Mouse (Mus musculus) limb, embryonic 15.5 days (tissue): ENCODE data around the gene Krt36. TPM values are rescaled to one million over a fixed set of nuclear protein-coding genes. Genes with fewer than 3 reads are reported as not detected.

ENCODE experiments used
- ATAC-seq: fragments of 200-750 bp; cut with Nextera tagmentation; 2 replicates; pipeline ENCODE4 v1.8.0; 2017; ENCODE audit warnings: low read depth, moderate TSS enrichment; ENCODE audit not compliant: insufficient number of reproducible peaks, low FRiP score, low TSS enrichment
- H3K27ac ChIP-seq: fragments of 300-500 bp; sonication (generic); 2 replicates; pipeline ENCODE4 v1.5.1; 2015; ENCODE audit warnings: moderate library complexity, mild to moderate bottlenecking, inconsistent platforms
- H3K27me3 ChIP-seq: fragments of 300-500 bp; sonication (generic); 2 replicates; pipeline ENCODE4 v1.6.1; 2015; ENCODE audit warnings: inconsistent platforms
- H3K36me3 ChIP-seq: fragments of 300-500 bp; sonication (generic); 2 replicates; pipeline ENCODE4 v1.6.1; 2015; ENCODE audit warnings: inconsistent platforms
- H3K4me1 ChIP-seq: fragments of 300-500 bp; sonication (generic); 2 replicates; pipeline ENCODE4 v1.6.1; 2015; ENCODE audit warnings: inconsistent platforms
- H3K4me2 ChIP-seq: fragments of 300-500 bp; sonication (generic); 2 replicates; pipeline ENCODE4 v1.6.1; 2015; ENCODE audit warnings: mild to moderate bottlenecking, inconsistent platforms
- H3K4me3 ChIP-seq: fragments of 300-500 bp; sonication (generic); 2 replicates; pipeline ENCODE4 v1.5.1; 2015; ENCODE audit warnings: mild to moderate bottlenecking, inconsistent platforms
- H3K9ac ChIP-seq: fragments of 300-500 bp; sonication (generic); 2 replicates; pipeline ENCODE4 v1.6.1; 2015; ENCODE audit warnings: inconsistent platforms
- H3K9me3 ChIP-seq: fragments of 300-500 bp; sonication (generic); 2 replicates; pipeline ENCODE4 v1.6.1; 2016; ENCODE audit warnings: inconsistent platforms
- WGBS: fragments of 180-500 bp; shearing (Covaris S2); methylation state at CpG from one replicate; pipeline ENCODE4 v1.1.7; 2015; 5-methylcytosine and 5-hydroxymethylcytosine counted together
- polyA plus RNA-seq: library from polyadenylated mRNA; unstranded; fragments of >200 nt; fragmentation: Nextera tagmentation; extraction: Ambion mirVana; gene quantifications from 2 replicates; pipeline ENCODE4 v1.2.1, GENCODE M21; 2015

Krt36 gene
- polyA plus RNA-seq, 1 experiment from 2014 or later: 55.9 TPM

GRCm38 (mm10) chr11:100067293-100068036, 38.0 kb downstream of the Krt36 start:
- 73% methylated on average over 17 of the region's 17 CpGs for WGBS
- Histone ChIP-seq H3K4me1 (no peaks in the 10 kb centered on the region), H3K9ac (no peak overlapping the region), H3K4me2 (no peak overlapping the region), H3K4me3 (no peak overlapping the region), H3K27ac (0 out of 2 replicates have a peak overlapping the region, but pooled peaks have one; percentile 29), H3K9me3 (no peaks in the 10 kb centered on the region), H3K27me3 (no peaks in the 10 kb centered on the region), H3K36me3 (no peaks in the 10 kb centered on the region)
- ATAC-seq: no peak; the same call in 1 of the 2 replicates

GRCm38 (mm10) chr11:100066236-100067010, 39.0 kb downstream of the Krt36 start:
- Histone ChIP-seq H3K27me3 (no peaks in the 10 kb centered on the region), H3K4me1 (no peaks in the 10 kb centered on the region), H3K4me2 (no peak overlapping the region), H3K9me3 (no peaks in the 10 kb centered on the region), H3K36me3 (no peaks in the 10 kb centered on the region), H3K9ac (no peak overlapping the region), H3K4me3 (no peak overlapping the region), H3K27ac (no peak overlapping the region)
- ATAC-seq: no peak
- WGBS: 65% methylated on average over 12 of the region's 12 CpGs

GRCm38 (mm10) chr11:100058875-100059274, 46.6 kb downstream of the Krt36 start:
- Histone ChIP-seq H3K36me3 (no peaks in the 10 kb centered on the region), H3K4me3 (no peak overlapping the region), H3K9me3 (no peaks in the 10 kb centered on the region), H3K9ac (no peak overlapping the region), H3K4me2 (no peak overlapping the region), H3K4me1 (0 out of 2 replicates have a peak, but pooled peaks cover 2% of the 10 kb centered on the region), H3K27ac (no peak overlapping the region), H3K27me3 (no peaks in the 10 kb centered on the region)
- 67% methylated on average over 8 of the region's 8 CpGs for WGBS
- ATAC-seq: no peak

- Histone ChIP-seq H3K27ac (no peak overlapping the region), H3K27me3 (no peaks in the 10 kb centered on the region), H3K9ac (no peak overlapping the region), H3K4me1 (0 out of 2 replicates have a peak, but pooled peaks cover 2% of the 10 kb centered on the region), H3K4me2 (no peak overlapping the region), H3K9me3 (no peaks in the 10 kb centered on the region), H3K36me3 (no peaks in the 10 kb centered on the region), H3K4me3 (no peak overlapping the region)
- 63% methylated on average over 9 of the region's 9 CpGs for WGBS
- ATAC-seq: no peak
Measured at GRCm38 (mm10) chr11:100055686-100056655, 49.5 kb downstream of the Krt36 start.

Other genes with a start within 250 kb of the Krt36 start
- not detected in 2 replicates for gene Gm11568, start 247.7 kb downstream of the Krt36 start, polyA plus RNA-seq
- gene Gm11559, start 241.2 kb downstream of the Krt36 start, polyA plus RNA-seq: not detected in 2 replicates
- not detected in 2 replicates for gene Krtap9-1, start 232.2 kb downstream of the Krt36 start, polyA plus RNA-seq
- not detected in 2 replicates for gene Gm11567, start 226.4 kb downstream of the Krt36 start, polyA plus RNA-seq
- not detected in 2 replicates for gene Krtap31-1, start 197.7 kb downstream of the Krt36 start, polyA plus RNA-seq
- not detected in 2 replicates for gene Gm11565, start 190.9 kb downstream of the Krt36 start, polyA plus RNA-seq
- gene Krtap31-2, start 169.3 kb downstream of the Krt36 start, polyA plus RNA-seq: not detected in 2 replicates
- gene Krtap9-5, start 157.2 kb downstream of the Krt36 start, polyA plus RNA-seq: not detected in 2 replicates
- not detected in 2 replicates for gene Krtap29-1, start 126.6 kb downstream of the Krt36 start, polyA plus RNA-seq
- gene Krtap16-1, start 119.0 kb downstream of the Krt36 start, polyA plus RNA-seq: 0.09 TPM in 1 of 2 replicates, not detected in the other
- 0.47 and 0.48 TPM in 2 replicates for gene Krtap17-1, start 111.6 kb downstream of the Krt36 start, polyA plus RNA-seq
- 0.18 and 0.58 TPM in 2 replicates for gene Krt33a, start 89.4 kb downstream of the Krt36 start, polyA plus RNA-seq
- gene Krt33b, start 75.8 kb downstream of the Krt36 start, polyA plus RNA-seq: 1.1 and 1.7 TPM in 2 replicates
- 1.1 and 2.6 TPM in 2 replicates for gene Krt34, start 64.1 kb downstream of the Krt36 start, polyA plus RNA-seq
- gene Krt31, start 55.1 kb downstream of the Krt36 start, polyA plus RNA-seq: 2.5 and 5.4 TPM in 2 replicates
- gene Krt32, start 17.4 kb downstream of the Krt36 start, polyA plus RNA-seq: 2.0 and 2.4 TPM in 2 replicates
- 23.6 and 26.4 TPM in 2 replicates for gene Krt35, start 9.4 kb downstream of the Krt36 start, polyA plus RNA-seq
- gene Krt13, start 15.9 kb upstream of the Krt36 start, polyA plus RNA-seq: 50.3 and 60.2 TPM in 2 replicates
- 1,213 and 1,252 TPM in 2 replicates for gene Krt15, start 30.3 kb upstream of the Krt36 start, polyA plus RNA-seq
- gene Krt19, start 43.0 kb upstream of the Krt36 start, polyA plus RNA-seq: 417 and 437 TPM in 2 replicates
- gene Krt9, start 87.6 kb upstream of the Krt36 start, polyA plus RNA-seq: 0.13 and 0.24 TPM in 2 replicates
- gene Krt14, start 101.9 kb upstream of the Krt36 start, polyA plus RNA-seq: 1,243 and 1,298 TPM in 2 replicates
- gene Krt16, start 143.3 kb upstream of the Krt36 start, polyA plus RNA-seq: 11.7 and 16.2 TPM in 2 replicates
- gene Krt17, start 155.4 kb upstream of the Krt36 start, polyA plus RNA-seq: 264 and 267 TPM in 2 replicates
- 0.15 TPM in 1 of 2 replicates, not detected in the other for gene Krt42, start 164.2 kb upstream of the Krt36 start, polyA plus RNA-seq
- 1,535 and 1,764 TPM in 2 replicates for gene Eif1, start 214.3 kb upstream of the Krt36 start, polyA plus RNA-seq
- 3.1 and 4.0 TPM in 2 replicates for gene Gast, start 228.8 kb upstream of the Krt36 start, polyA plus RNA-seq